Mouse (Mus musculus) v-Abl transformed pro-B cells (cell line): Measurements from ENCODE around the gene Gatad2b.
"Not testable (repeated sequence)": the region's sequence is repeated elsewhere in the genome, so short reads cannot be mapped to it uniquely, and the experiment has no call there.

Source experiments
- in situ Hi-C, 2 experiments: fragments of 400-800 bp; cut with MboI; formaldehyde crosslinking; loops; one replicate each; pipeline ENCODE4 v1.15.1; 2025; ENCODE audit not compliant: unreplicated experiment in 2 of 2

Gene Gatad2b

DNA sequence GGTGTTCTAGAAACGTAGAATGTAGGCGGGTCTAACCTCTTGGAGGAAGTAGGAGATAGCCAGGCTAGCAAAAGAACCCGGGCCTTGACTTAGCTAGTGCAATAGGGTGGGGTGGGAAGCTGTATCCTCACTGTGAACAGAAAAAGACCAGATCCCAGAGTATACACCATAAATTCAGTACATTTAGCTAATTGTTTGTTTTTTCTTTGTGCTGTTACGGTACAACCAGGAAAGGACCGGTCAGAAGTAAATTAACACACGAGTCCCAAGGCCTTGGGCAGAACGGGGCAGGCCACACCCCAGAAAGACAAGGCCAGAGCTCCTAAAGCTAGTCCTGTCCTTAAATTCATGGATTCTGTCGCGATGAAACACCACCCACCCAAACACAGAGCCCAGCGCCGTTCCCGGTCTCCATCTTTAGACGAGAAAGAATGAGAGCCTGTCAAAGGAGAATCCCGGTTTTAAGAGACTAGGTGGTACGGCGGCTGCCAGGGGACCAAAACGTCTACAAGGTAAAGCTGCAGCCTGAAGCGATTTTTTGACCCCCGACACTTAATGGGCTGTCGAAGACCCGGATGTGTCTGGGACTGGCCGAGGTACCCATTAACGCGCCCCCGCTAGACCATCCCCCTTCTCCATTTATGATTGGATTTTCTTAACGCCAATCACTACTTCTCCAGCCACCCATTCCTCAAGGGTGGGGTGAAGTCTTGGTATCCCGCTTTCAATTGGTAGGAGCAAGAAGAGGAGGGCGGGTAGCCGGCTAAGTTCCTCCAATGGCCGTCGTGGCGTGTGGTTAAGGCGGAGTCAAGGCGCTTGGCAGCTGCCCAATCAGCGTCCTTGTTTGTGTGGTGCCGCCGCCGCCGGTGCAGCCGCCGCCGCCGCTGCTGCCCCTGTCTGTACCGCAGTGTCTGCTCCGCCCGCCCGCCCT lies at the start of gene Gatad2b:
Gatad2b (plus strand) TSS at position 834 of the 931 bp plus-strand sequence.
- in situ Hi-C loops, result no loop called here

DNA sequence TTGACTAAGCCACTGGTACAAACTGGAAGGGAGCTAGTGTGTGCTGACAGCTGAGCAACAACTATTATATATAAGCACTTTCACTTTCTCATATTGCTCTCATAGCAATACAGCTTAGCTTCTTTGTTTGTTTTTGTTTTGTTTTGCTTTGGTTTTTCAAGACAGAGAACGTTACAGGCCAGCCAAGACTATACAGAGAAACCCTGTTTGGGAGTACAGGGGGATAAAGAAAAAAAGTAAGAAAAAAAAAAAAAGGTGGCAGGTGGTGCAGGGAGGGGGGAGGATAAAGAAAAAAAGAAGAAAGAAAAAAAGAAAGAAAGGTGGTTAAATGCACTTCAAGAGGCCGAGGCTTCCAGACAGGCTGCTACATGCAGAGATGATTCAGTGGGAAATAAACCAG lies 47.6 kb upstream of the Gatad2b start:
- in situ Hi-C loops, result no loop called here

DNA sequence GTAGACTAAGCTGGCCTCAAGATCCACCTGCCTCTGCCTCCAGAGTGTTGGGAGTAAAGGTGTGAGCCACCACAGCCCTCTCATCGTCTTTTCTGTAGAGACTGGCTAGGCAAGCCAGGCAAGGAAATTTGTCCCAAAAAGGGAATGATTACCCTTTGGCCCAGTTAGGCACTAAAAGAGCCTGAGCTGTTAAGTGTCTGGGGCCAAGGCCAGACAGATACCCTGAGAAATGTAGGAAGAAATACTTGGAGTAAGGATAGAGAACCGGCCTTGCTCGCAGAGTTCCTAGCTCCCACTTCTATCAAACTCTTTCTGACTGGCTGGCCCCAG lies 45.4 kb upstream of the Gatad2b start:
- in situ Hi-C loops, result no loop called here

DNA sequence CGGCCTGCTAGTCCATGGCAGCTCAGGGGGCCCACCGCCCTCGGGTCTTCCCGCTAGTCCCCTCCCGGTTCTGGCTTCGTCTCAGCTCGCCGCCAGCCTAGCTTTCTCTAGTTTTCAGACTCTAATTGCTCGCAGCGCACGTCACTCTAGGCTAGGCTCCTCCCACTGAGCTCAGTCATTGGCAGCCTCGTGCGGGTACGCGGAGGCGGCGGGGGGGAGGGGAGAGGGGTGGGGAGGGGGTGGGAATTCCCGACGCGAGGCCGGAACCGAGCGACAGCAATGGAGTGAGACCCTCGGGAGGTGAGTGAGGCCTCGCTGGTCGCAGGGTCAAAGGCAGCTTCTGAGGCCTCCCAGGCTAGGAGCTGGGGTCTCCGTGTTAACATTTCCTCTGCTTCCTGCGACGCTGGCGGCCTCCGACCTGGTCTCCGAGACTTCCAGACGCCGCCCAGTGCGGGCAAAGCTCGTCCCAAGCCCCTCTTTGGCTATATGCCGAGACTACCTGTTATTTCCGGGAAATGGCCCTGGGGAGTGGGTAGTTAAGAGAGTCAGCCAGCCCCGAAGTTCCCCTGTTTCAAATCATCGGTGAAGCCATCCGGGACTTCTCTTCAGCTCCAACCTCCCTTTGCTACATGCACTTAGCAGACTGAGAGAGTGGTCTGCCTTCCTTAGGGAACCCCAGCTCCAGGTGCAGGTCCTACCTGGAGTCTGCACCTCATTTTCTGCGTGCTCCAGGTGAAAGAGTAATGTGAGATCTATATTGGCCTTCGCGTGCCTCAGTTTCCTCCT lies 44.8 kb upstream of the Gatad2b start, which contains the start of gene Slc39a1:
Slc39a1 (plus strand) TSS at position 213 of the 786 bp plus-strand sequence.
- in situ Hi-C loops, result no loop called here

DNA sequence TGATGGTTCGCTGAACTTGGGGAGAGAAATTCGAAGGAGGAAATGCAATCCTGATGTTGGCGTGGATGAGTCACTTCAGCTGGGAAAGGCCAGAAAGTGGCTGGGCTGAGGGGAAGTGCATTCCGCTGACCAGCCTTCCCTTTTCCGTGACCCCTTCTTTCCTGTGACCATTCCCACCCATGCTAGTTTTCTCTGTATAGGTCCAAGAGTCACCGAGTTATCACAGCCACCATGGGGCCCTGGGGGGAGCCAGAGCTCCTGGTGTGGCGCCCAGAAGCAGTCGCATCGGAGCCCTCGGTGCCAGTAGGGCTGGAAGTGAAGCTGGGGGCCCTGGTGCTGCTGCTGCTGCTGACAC lies 44.3 kb upstream of the Gatad2b start:
- in situ Hi-C loops, result no loop called here

DNA sequence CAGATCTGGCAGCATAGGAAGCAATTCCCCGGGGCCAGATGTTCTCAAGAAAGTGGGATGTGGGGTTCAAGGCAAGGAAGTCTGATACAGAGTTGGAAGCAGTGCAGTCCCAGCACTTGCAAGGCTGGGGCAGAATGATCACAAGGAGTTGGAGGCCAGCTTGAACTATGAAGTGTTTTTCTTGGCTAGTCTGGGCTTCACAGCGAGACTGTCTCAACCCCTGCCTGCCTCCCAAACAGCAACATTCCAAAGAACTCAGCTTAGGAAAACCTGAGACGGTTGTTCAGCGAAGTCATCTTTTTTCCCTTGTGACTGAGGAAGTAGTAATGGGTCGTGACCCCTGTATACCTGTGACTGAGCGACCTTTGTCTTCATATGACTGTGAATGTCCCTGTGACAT lies 42.2 kb upstream of the Gatad2b start:
- in situ Hi-C loops, result no loop called here

DNA sequence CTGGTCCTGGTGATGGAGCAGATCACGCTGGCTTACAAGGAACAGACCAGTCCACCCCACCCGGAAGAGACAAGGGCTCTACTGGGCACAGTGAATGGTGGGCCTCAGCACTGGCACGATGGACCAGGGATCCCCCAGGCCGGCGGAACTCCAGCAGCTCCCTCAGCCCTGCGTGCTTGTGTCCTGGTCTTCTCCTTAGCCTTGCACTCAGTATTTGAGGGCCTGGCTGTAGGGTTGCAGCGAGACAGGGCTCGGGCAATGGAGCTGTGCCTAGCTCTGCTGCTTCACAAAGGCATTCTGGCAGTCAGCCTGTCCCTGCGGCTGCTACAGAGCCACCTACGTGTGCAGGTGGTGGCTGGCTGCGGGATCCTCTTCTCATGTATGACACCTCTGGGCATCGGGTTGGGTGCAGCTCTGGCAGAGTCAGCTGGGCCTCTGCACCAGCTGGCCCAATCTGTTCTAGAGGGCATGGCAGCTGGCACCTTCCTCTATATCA lies 41.2 kb upstream of the Gatad2b start:
- in situ Hi-C loops, result not testable (repeated sequence)

DNA sequence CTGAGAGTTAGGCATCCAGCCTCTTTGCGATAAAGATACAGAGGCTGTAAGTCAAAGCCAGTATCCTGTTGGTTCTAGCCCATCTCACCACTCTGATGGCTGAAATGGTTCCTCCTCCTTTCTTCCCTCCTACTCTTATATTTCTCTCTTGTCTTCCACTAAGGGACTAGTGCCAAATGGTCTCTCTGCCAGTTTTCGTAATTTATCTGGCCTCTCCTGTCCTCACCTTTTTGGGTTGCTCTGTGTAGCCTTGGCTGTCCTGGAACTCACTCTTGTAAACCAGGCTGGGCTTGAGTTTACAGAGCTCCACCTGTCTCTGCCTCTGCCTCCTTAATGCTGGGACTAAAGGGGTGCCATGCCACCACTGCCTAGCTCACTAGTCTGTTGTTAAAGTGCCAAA lies 40.3 kb upstream of the Gatad2b start:
- in situ Hi-C loops, result not testable (repeated sequence)

DNA sequence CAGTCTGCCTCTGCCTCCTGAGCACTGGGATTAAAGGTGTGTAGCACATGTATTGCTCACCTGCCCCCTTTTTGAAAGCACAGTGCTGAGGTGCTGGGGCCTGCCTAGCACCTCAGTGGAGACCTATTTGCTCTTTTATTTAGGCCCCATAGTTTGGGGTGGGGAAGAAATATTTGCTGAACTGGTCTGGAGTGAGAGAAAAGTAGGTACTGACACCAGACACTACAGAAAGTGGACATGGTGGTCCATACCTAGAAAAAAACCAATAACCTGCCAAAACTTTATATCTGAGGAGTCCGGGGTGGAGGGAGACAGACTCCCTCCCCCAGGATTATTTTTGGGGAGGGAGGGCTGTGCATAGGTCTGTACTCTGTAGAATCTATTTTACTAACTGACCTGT lies 39.8 kb upstream of the Gatad2b start:
- in situ Hi-C loops, result not testable (repeated sequence)

DNA sequence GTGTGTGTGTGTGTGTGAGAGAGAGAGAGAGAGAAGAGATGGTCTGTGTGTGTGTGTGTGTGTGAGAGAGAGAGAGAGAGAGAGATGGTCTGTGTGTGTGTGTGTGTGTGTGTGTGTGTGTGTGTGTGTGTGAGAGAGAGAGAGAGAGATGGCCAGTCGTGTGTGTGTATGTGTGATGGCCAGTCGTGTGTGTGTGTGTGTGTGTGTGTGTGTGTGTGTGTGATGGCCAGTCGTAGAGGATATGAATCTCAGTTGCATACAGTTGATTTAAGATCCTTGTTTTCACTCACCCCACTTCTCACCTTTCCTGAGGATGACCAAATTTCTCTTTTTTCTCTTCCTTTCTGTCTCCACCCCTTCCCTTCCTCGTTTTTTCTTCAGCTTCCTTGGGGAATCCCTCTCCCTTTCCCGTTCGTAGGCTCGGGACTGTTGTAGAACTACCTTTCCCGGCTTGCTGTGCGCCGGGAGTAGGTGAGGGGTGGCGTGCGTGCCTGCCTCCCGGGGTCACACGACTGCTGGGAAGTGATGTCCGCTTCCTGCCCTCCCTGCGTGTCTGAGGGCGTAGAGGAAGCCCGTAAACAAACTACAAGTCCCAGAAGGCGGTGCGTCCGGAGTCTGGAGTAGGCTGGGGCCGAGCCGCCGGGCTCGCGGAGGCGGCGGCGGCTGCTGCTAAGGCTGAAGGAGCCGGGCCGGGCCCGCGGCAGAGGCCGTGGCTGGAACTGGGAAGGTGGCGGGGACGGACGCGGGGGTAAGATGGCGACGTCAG lies 39.1 kb upstream of the Gatad2b start, which contains the start of gene Crtc2:
Crtc2 (plus strand) TSS at position 511 of the 766 bp plus-strand sequence.
- in situ Hi-C loops, result no loop called here

DNA sequence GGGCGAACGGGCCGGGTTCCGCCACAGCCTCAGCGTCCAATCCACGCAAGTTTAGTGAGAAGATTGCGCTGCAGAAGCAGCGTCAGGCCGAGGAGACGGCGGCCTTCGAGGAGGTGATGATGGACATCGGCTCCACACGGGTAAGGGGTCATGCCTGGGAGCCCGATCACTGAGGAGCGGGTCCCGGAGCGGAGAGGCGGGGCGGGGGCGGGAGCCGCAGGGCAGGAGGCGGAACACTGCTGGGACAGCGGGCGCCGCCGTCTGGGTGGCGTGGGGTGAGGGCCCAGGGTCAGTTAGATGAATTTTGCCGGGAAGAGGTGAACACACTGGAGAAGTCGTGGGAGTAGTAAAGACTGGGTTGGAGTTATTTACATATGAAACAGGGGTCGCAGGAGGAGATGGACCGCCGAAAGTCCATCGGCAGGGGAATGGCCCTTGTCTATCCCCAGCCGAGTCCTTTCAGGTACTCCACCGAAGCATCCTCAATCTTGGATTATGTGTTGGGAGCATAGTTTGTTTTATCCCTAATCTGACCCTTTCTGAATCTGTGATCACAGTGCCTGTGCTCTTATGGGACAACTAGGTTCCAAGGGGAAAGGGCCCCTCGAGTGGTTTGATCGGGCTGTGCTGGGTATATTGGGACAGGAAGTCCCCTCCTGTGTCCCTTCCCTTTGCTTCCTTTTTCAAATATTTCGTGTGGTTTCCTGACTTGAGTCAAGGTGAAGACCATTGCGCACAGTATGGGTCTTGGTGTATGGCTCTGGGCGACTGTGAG lies 38.4 kb upstream of the Gatad2b start:
- in situ Hi-C loops, result no loop called here

DNA sequence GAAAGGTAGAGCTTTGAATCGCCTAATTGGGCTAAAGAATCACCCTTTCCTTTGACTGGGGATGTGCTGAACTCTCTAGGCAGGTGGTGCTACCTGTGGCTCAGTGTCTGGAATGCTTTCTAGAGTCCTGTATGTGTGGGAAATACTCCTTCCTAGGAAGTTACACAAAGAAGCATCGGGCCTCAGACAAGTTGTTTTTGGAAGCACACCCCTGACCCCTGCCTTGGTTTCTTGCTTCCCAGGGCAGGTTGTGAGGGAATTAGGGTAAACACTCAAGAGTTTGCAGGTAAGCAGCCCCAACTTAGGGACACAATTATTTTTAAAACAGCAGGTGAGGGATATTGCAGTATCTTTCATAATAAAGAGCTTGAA lies 37.8 kb upstream of the Gatad2b start:
- in situ Hi-C loops, result no loop called here

DNA sequence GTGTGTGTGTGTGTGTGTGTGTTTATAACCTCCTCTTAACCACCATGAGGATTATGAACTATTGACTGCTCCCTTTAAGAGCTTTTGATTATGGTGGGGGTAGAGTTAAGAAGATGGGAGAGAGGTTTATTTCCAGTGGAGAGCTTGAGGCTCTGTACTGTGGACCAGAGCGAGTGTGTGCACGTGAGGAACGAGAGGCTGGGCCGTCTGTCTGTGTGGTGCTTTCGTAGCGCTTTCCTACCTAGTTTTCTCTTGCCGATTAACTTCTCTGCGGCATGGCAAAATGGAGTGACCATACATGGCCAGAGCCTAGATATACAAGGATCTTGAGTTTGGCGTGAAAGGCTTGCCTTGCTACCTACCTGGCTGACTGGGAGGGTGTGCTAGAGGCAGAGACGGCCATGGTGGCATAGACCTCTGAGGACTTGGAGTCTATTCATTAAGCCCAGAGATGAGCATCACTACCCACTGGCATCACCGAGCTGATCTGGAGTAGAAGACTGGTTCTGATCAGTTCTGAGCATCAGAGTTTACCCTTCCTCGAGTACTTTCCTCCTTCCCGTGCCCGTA lies 37.1 kb upstream of the Gatad2b start:
- in situ Hi-C loops, result no loop called here

DNA sequence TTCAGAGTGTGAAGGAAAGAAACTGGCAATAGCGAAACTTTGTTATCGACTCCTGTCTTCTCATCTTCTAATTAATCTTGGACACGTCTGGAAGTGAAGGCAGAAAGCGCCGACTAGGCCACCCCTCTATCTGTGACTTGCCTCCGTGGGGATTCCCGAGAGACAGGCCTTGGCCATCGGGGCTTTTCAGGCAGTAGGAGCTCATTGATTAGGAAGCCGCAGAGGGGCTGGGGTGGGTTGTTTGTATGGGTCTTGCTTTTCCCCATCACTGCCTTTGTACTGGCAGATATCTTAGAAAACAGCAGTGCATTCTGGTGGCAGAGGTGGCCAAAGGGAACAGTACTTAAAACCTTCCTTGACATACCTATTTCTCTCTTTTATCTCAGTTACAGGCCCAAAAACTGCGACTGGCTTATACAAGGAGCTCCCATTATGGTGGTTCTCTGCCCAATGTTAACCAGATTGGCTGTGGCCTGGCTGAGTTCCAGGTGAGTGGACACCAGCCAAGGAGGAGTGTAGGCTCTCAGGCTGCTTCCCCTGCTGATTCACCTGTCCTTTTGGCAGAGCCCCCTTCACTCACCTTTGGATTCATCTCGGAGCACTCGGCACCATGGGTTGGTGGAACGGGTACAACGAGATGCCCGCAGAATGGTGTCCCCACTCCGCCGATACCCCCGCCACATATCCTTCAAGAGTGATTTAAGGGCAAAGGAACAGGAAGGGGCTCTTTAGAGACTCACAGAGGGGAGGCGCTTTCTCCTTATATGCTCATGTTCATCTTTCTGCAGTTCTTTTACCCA lies 36.0 kb upstream of the Gatad2b start:
- in situ Hi-C loops, result no loop called here

DNA sequence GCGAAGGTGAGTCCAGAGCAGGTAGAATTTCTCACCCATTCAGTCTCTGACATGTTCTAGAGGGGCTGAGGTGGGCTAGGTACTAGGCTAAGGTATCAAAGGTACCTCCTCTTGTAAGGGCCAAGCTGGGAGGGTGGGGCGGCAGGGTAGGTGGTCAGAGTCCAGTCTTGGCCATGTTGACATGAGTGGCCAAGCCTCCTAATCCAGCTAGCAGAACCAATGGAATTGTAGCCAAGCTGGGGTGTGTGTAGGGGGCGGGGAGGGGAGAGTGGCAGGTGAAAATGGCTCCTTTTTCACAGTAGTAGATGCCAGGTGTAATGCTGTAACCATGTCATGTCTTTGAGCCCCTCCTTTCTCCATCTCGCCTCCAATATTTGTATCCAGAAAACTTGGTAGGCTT lies 34.5 kb upstream of the Gatad2b start:
- in situ Hi-C loops, result no loop called here

DNA sequence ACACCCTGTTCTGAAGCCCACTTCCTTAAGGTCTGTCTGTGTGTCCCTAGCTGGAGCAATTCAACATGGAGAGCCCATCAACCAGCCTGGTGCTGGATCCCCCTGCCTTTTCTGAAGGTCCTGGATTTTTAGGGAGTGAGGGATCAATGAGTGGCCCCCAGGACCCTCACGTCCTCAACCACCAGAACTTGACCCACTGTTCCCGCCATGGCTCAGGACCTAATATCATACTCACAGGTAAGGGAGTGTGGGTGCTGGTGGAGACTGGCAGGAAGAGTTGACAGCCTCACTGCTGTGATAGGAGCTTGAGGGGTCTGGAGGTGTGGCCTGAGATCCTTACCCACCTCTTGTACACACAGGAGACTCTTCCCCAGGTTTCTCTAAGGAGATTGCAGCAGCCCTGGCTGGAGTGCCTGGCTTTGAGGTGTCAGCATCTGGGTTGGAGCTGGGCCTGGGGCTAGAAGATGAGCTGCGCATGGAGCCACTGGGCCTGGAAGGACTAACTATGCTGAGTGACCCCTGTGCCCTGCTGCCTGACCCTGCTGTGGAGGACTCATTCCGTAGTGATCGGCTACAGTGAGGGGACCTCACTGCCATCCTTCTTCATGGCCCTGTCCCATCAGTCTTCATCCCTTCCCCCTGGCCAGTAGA lies 29.7 kb upstream of the Gatad2b start:
- in situ Hi-C loops, result no loop called here

DNA sequence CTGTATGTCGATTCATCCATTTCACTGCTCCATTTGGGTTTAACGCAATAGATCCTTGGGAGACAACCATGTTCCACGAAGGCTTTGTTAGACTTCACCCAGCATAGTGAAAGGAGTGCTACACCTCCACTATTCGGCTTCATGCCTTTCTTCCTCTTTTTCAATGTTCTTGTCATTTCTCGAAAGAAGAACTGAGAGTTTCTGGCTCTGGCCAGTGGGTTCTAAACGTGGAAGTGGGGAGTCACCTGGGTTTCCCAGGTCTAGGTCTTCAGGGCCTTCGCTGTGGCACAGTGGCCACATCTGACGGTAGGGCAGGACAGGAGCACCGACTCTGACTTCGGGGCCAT lies 28.3 kb upstream of the Gatad2b start:
- in situ Hi-C loops, result no loop called here

DNA sequence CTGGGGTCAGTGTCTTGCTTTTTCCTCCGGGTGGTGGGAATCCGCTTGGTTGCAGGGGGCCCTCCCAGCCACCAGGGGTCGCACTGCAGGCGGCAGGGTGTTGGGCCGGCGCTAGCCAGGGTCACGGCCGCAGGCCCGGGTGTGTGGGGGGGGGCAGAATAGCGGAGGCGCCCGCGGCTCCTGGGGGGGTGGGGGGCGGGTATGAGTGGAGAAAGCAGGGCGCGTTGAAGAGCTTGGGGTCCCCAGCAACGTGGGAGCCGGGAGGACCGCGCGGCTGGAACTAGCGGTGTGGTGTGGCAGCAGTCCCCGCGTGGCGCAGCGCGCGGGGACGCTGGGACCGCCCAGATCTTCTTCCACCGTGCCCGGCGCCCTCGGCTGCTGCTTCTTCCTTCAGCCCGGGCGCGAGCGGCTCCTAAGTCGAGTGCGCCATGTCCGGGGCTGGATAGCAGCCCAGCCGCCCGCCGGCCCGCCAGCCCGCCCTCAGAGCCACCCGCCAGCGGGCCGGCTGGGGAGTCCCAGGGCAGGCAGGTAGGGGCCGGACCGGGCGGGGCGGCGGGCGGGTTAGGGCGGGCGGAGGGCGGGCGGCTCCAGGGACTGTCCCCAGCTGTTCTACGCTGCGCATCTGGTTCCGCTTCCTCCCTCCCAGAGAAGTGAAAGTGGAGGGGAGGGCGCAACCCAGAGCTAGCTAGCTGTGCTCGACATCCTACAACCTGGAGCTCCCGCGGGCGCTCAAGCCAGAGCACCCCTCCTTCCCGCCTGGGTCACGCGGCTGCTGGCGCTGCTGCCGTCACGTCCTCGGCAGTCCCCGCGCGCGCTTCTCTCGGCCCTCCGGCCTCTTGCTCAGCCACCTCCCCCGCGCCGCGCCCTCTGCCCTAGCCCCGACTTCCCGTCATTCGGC lies 27.7 kb upstream of the Gatad2b start, which contains the start of gene Dennd4b:
Dennd4b (plus strand) TSS at position 152 of the 898 bp plus-strand sequence.
- in situ Hi-C loops, result no loop called here
